Mouse (Mus musculus) large intestine, adult 2 months (tissue): ENCODE results near the gene 5730409E04Rik. TPM values are rescaled to one million over a fixed set of nuclear protein-coding genes. Genes with fewer than 3 reads are reported as not detected.

Experiments
- DNase-seq: peaks from one replicate; pipeline ENCODE4 v3.0.0-alpha.2; 2012; ENCODE audit warnings: low read depth, low spot score
- WGBS: fragments of 180-500 bp; shearing (Covaris S2); methylation state at CpG from one replicate; pipeline ENCODE4 v1.1.7; 2018; 5-methylcytosine and 5-hydroxymethylcytosine counted together
- polyA plus RNA-seq: library from polyadenylated mRNA; depleted of rRNA; stranded (reverse); fragments of >200 nt; gene quantifications from 2 replicates; pipeline ENCODE4 v1.2.3, GENCODE M21; 2012; rRNA removed

5730409E04Rik gene
- polyA plus RNA-seq: 3.8 TPM in 2 replicates

GRCm38 (mm10) chr4:126609606-126610181 lies at the start of gene 5730409E04Rik:
Gene 5730409E04Rik, plus strand, starts transcription at chr4:126609818.
- WGBS: 4% methylated on average over 48 of the region's 48 CpGs
- DNase-seq: no peak

DNA sequence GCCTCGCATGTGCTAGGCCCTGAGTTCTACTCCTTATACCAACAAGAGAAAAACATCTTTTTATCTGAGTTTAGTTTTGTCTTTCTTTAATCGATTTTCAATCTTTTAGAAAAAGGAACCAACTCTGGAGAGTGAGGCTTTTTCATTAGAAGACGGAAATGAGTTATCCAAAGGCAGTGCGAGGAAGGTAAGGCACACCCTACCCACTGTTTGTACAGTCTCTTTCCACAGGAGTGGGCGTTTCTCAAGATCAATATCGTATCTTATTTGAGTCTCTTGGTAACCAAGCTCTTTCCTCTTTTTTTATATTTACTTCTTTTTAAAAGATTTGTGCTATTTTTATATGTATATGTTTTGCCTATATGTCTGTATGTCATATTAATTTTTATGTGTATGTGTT lies 45.8 kb upstream of the 5730409E04Rik start:
- 74% methylated on average over 6 of the region's 6 CpGs for WGBS
- DNase-seq: no peak

- DNase-seq: no peak
- 97% methylated on average over 4 of the region's 4 CpGs for WGBS
Measured at GRCm38 (mm10) chr4:126567243-126567642, 42.4 kb upstream of the 5730409E04Rik start.

DNA sequence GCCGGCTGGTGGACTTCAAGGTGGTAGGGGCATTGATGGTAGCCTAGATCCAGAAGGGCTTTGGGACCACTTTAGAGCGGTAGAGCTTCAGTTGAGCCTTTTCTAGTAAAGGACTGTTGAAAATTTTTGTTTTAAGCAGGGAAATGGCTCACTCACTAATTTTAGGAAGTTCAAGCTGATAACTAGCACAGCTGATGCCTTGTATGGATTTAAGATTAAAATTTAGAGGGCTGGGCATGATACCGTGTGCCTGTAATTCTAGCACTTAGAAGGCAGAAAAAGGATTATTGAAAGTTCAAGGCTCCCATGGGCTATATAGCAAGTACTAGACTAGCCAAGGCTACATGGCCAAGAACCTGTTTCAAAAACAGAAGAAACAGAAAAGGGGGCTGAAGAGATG lies 39.8 kb upstream of the 5730409E04Rik start:
- no peak for DNase-seq
- 97% methylated on average over 3 of the region's 3 CpGs for WGBS

- WGBS: 91% methylated on average over 5 of the region's 5 CpGs
Measured at GRCm38 (mm10) chr4:126576281-126576680, 33.3 kb upstream of the 5730409E04Rik start.

DNA sequence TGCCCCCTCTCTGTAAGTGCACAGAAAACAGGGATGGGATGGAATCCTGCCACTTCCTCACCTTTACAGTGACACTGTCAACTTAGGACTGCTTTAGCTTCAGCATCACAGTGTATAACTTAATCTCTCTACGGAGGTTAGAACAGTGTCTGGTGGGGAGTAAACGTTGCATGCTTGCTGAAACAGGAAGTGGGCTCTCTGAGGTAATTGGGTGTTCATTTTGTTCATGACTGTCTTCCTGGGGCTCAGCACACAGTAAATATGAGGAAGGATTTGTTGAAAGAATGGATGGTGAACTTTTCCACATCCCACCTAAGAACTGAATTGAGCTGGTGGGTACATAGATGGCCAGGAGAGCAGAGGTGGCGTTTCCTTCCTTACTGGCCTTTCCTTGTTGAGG lies 31.7 kb upstream of the 5730409E04Rik start:
- 82% methylated on average over 3 of the region's 3 CpGs for WGBS
- DNase-seq: no peak

More at GRCm38 (mm10) chr4:126576281-126576680, 33.3 kb upstream of the 5730409E04Rik start:
- no peak for DNase-seq

DNA sequence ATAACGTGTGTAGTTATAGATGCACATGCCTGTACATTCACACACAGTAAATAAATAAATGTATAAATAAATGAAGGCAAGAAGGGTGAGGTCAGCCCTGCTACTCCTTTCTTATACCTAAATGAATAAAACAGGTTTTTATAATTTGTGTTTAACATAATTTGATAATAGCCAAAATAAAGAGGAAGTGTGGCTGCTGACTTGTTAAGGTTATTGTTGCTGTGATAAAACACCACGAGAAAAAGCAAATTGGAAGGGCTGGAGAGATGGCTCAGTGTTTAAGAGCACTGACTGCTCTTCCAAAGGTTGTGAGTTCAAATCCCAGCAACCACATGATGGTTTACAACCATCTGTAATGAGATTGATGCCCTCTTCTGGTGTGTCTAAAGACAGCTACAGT lies 30.5 kb upstream of the 5730409E04Rik start:
- no peak for DNase-seq
- WGBS: 68% methylated on average over 2 of the region's 2 CpGs

- no peak for DNase-seq
- WGBS: 97% methylated on average over 13 of the region's 13 CpGs
Measured at GRCm38 (mm10) chr4:126585739-126586138, 23.9 kb upstream of the 5730409E04Rik start.

DNA sequence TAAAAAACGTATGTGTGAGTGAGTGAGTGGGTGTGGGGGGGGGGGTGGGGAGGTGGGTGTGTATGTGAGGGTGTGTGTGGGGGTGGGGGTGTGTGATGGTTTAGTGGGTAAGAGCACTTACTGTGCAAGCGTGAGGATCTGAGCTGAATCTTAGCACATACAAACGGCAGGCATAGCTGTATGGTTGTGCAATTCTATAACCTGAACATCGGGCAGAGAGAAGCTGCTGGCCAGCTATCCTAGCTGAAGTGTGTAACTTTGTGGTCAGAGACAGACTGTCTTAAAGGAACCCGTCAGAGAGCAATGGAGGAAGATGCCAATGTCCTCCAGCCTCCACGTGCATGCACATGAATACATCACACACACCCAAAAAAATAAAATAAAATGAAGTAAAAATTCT lies 17.6 kb upstream of the 5730409E04Rik start:
- no peak for DNase-seq
- WGBS: 89% methylated on average over 6 of the region's 6 CpGs

DNA sequence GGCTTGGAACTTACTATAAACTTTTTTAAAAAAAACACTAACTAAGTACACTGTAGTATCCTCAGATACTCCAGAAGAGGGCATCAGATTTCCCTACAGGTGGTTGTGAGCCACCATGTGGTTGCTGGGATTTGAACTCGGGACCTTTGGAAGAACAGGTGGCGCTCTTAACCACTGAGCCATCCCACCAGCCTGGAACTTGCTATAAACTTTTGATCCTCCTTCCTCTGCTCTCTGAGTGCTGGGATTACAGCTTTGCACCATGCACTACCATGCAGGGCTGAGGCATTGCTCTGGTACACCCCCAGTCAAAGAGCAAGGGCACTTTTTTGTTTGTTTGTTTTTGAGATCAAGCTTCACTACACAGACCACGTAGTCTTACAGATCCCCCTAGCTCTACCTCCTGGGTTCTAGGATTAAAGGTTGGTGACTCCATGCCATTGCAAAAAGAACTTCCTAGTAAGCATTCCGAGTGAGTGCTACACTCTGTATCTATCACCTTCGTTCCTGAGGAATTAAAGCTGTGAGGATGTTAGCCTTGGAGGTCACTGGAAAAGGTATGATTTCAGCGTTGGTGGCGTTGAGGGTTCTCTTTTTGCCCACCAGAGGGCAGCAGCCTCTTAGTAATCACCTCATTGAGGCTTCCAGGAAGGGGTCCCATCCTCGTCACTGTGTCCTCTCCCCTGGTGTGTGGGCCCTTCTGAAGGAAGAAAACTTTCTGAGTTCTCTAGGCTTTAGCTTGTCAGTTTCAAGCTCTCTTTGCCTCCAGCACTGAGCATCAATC lies 9.5 kb upstream of the 5730409E04Rik start:
- 27% methylated on average over 8 of the region's 8 CpGs for WGBS
- DNase-seq: no peak

DNA sequence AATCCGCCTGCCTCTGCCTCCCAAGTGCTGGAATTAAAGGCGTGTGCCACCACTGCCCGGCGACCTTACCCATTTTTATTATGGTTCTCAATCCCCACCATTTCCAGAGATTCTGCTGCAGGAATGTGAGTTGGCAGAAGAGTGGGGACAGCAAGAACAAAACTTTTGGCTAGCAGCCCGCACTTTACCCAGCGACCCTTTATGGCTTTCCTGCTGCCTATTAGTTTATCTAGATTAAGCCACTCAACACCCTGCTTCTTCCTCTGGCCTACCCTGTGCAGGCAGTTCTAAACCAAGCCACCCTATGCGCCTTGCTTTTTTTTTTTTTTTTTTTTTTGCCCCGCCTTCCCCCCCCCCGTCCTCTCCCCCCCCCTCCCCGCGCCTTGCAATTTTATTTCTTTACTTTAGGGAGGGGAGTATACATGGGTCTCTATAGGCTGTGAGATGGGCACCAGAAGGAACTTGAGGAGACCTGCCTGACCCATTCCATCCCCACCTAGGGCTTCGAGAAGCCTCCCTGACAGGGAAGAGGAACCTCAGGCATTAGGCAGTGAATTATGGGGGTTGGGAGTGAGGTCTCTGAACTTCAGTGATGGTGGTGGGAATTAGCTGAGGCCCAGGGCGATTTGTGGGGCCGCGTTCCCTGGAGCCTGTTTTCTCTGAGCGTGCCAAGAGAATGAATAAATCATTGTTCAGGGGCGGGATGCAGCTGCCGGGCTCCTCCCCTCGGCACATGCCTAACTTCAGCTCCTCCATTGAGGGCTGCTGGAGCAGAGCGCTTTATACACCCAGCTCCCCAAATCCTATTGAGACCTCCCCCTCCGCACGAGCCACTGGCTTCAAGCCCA lies 7.8 kb upstream of the 5730409E04Rik start:
- DNase-seq: no peak
- WGBS: 15% methylated on average over 22 of the region's 22 CpGs

- no peak for DNase-seq
- 39% methylated on average over 6 of the region's 6 CpGs for WGBS
Measured at GRCm38 (mm10) chr4:126602445-126602762, 7.2 kb upstream of the 5730409E04Rik start.

- 66% methylated on average over 2 of the region's 2 CpGs for WGBS
- no peak for DNase-seq
Measured at GRCm38 (mm10) chr4:126604141-126604540, 5.5 kb upstream of the 5730409E04Rik start.

GRCm38 (mm10) chr4:126605751-126606150 lies 3.9 kb upstream of the 5730409E04Rik start:
- DNase-seq: no peak
- 85% methylated on average over 4 of the region's 4 CpGs for WGBS

DNA sequence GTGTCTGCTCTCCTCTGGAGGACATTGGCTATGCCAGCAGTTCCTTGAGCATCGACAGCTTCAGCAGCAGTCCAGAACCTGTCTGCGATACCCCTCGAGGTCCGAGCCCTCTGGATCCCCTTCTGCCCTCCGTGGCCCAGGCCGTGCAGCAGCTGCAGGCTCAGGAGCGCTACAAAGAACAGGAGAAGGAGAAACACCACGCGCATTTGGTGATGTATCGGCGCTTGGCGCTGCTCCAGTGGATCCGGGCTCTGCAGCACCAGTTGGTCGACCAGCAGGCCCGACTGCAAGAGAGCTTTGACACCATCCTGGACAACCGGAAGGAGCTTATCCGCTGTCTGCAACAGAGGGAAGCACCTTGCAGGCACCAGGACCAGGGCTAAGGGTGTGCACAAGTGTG lies 2.4 kb downstream of the 5730409E04Rik start:
- 82% methylated on average over 17 of the region's 17 CpGs for WGBS
- no peak for DNase-seq

DNA sequence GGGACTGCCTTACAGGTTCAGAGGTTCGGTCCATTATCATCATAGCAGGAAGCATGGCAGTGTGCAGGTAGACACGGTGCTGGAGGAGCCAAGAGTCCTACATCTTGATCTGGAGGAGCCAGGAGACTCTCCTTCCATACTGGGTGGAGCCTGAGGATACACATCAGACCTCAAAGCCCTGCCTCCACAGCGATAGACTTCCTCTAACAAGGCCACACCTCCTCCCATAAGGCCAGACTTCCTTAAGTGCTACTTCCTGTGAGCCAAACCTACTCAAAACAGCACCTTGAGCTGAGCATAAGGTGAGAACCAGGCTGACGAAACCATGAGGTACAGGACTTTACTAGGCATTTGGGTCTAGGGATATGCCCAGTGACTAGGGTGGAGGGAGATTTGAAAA lies 6.7 kb downstream of the 5730409E04Rik start:
- 78% methylated on average over 4 of the region's 4 CpGs for WGBS
- DNase-seq: no peak

DNA sequence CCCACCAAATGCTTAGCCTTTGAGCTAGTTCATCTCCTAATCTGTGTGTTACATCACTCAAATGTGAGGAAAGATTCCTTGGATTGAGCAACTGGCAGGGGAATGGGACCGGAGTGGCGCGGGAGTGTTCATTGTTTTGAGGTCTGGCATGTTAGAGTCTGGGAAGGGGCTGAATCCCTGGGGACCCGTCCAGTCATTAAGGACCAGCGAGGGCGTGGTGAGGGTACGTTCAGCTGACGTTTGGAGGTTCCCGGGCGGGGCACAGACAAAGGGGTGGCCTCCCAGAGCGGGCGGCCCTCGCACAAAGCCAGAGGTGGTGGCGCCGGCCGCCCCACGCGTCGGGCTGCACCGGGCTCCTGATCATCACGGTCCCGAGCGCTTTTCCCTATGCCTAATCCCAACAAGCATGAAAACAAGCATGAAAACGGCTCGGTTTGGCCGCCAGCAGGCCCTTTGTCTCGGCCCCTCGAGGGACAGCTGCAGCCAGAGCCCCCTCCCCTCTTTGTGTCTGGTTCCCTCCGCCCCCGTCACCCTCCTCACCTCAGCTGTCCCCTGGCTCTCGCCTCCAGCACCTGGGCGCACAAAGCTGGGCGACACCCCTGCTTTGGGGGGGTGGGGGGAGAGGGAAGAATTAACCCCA lies 10.2 kb downstream of the 5730409E04Rik start:
- WGBS: 7% methylated on average over 33 of the region's 33 CpGs
- no peak for DNase-seq

GRCm38 (mm10) chr4:126620349-126620874 lies 10.8 kb downstream of the 5730409E04Rik start:
- 29% methylated on average over 13 of the region's 13 CpGs for WGBS

GRCm38 (mm10) chr4:126627021-126627681 lies 17.5 kb downstream of the 5730409E04Rik start:
- WGBS: 15% methylated on average over 23 of the region's 23 CpGs
- no peak for DNase-seq

More at GRCm38 (mm10) chr4:126620349-126620874, 10.8 kb downstream of the 5730409E04Rik start:
- DNase-seq: no peak
